8 mouse cellular contexts compared by ENCODE assay signal in genomic region chr9:113811957-113812670, GRCm38 (mm10).
A peak's percentile ranks its signal among the peaks of the same experiment; 100 is the strongest.
DNase-seq lines count a peak whose midpoint lies in the region; ATAC-seq and TF ChIP-seq lines count a peak whose summit lies in the region.

No protein-coding gene starts in this region.

- no peak; the same call in 1 of the 2 replicates for ATAC-seq in kidney, embryonic 16.5 days (ENCODE audit: low FRiP score, low TSS enrichment)
- peak; percentile 78 for ATAC-seq in megakaryocyte-erythroid progenitor cell, adult 5-6 weeks (replicated peaks; ENCODE audit: low FRiP score, low TSS enrichment, poor library complexity, severe bottlenecking)

- no peaks in the 10 kb centered on the region for H3K9me3 ChIP-seq in kidney, embryonic 16.5 days (ENCODE audit: low read length)

- 34% methylated on average over 9 of the region's 9 CpGs for WGBS in kidney, embryonic 16.5 days
- WGBS in small intestine, adult 2 months, result 20% methylated on average over 9 of the region's 9 CpGs

- no peaks in the 10 kb centered on the region for H3K27me3 ChIP-seq in kidney, embryonic 16.5 days (ENCODE audit: insufficient read depth, low read length)
- no peaks in the 10 kb centered on the region for H3K27me3 ChIP-seq in small intestine, adult 2 months (ENCODE audit: control insufficient read depth, insufficient read depth, low read length)

- TF ChIP-seq POLR2A in small intestine, adult 2 months (IDR thresholded peaks at IDR 0.05; ENCODE audit: low read depth, low read length), result no peak

- peak overlapping the region; percentile 43 for H3K4me2 ChIP-seq in kidney, embryonic 16.5 days (replicated peaks; ENCODE audit: low read depth, low read length)

- no peak for TF ChIP-seq CTCF in small intestine, adult 2 months (IDR thresholded peaks at IDR 0.05; ENCODE audit: extremely low read depth, insufficient read length, insufficient replicate concordance, low read depth, low read length)

- 0 out of 2 replicates have a peak, but pooled peaks cover 3% of the 10 kb centered on the region for H3K4me1 ChIP-seq in kidney, embryonic 16.5 days (ENCODE audit: insufficient read depth, low read length)
- peaks cover 3% of the 10 kb centered on the region for H3K4me1 ChIP-seq in small intestine, adult 2 months (ENCODE audit: control insufficient read depth, insufficient read depth, insufficient read length, low read length)

- no peaks in the 10 kb centered on the region for H3K36me3 ChIP-seq in kidney, embryonic 16.5 days (ENCODE audit: insufficient read depth, low read length)
- H3K36me3 ChIP-seq in small intestine, adult 2 months (ENCODE audit: control insufficient read depth, insufficient read depth, low read length), result no peaks in the 10 kb centered on the region; the same call in 1 of the 2 replicates

- DNase-seq in kidney, adult 8-10 months, result no peak
- peak; percentile 78 for DNase-seq in cerebellum, adult 9-10 months
- DNase-seq in frontal cortex, postnatal 36 days (ENCODE audit: low spot score in 2 of 2), result peak; percentile 76 to 83
- peak; percentile 65 for DNase-seq in layer of hippocampus, adult 9-10 months (ENCODE audit: low spot score)
- DNase-seq in testis, postnatal 10 days (ENCODE audit: low spot score), result no peak

- 0 out of 2 replicates have a peak overlapping the region, but pooled peaks have one; percentile 44 for H3K9ac ChIP-seq in kidney, embryonic 16.5 days (replicated peaks; ENCODE audit: low read length)

- H3K27ac ChIP-seq in kidney, embryonic 16.5 days (ENCODE audit: low read length), result no peak overlapping the region
- no peak overlapping the region for H3K27ac ChIP-seq in small intestine, adult 2 months (ENCODE audit: insufficient read depth, low read depth, low read length)

- H3K4me3 ChIP-seq in kidney, embryonic 16.5 days (ENCODE audit: low read length), result peak overlapping the region; percentile 29
- peak overlapping the region; percentile 36; the same call in 1 of the 2 replicates for H3K4me3 ChIP-seq in small intestine, adult 2 months (ENCODE audit: low read depth, low read length)

Comparison
In these comparisons a context has a peak if more than half of its experiments do, and no peak if none do; other contexts are left out.
1. DNase-seq: peak in cerebellum, adult 9-10 months (single experiment), frontal cortex, postnatal 36 days (2 of 2) and layer of hippocampus, adult 9-10 months (single experiment); none in kidney, adult 8-10 months (0 of 2) and testis, postnatal 10 days (single experiment).